Mouse (Mus musculus) adrenal gland, adult (tissue): ENCODE results near the gene Mc1r.

Experiments used
- DNase-seq, 2 experiments: peaks; one replicate each; pipeline ENCODE4 v3.0.0; 2022 to 2023; ENCODE audit warnings: low spot score in 1 of 2; ENCODE audit not compliant: inconsistent age in 2 of 2

The Mc1r gene

GRCm38 (mm10) chr8:123406786-123407185 is at the start of gene Mc1r:
Gene Mc1r, plus strand, starts transcription at chr8:123407107.
- DNase-seq = peak; percentile 69 to 87

- peak; percentile 66 to 92 for DNase-seq
Measured at GRCm38 (mm10) chr8:123361082-123361739, 45.7 kb upstream of the Mc1r start.

GRCm38 (mm10) chr8:123373403-123374238 is 33.3 kb upstream of the Mc1r start, which contains the start of gene Tcf25:
Gene Tcf25, plus strand, starts transcription at chr8:123373753.
- peak; percentile 97 to 98 for DNase-seq

GRCm38 (mm10) chr8:123374239-123374578 is 32.7 kb upstream of the Mc1r start:
- peak; percentile 95 to 98 for DNase-seq

GRCm38 (mm10) chr8:123375701-123376100 is 31.2 kb upstream of the Mc1r start:
- no peak for DNase-seq

GRCm38 (mm10) chr8:123376106-123376505 is 30.8 kb upstream of the Mc1r start:
- DNase-seq = no peak

- DNase-seq = no peak
Measured at GRCm38 (mm10) chr8:123381711-123382110, 25.2 kb upstream of the Mc1r start.

GRCm38 (mm10) chr8:123382516-123382915 is 24.4 kb upstream of the Mc1r start:
- DNase-seq = no peak

GRCm38 (mm10) chr8:123384883-123385540 is 21.9 kb upstream of the Mc1r start:
- peak; percentile 44 to 68 for DNase-seq

GRCm38 (mm10) chr8:123387041-123387440 is 19.9 kb upstream of the Mc1r start:
- DNase-seq = peak; percentile 62 to 76

- peak in 1 of 2 experiments; percentile 73 for DNase-seq
Measured at GRCm38 (mm10) chr8:123387801-123388200, 19.1 kb upstream of the Mc1r start.

GRCm38 (mm10) chr8:123389026-123389425 is 17.9 kb upstream of the Mc1r start:
- no peak for DNase-seq

GRCm38 (mm10) chr8:123398308-123398707 is 8.6 kb upstream of the Mc1r start:
- DNase-seq = no peak

GRCm38 (mm10) chr8:123401936-123402335 is 5.0 kb upstream of the Mc1r start:
- DNase-seq = no peak

- DNase-seq = no peak
Measured at GRCm38 (mm10) chr8:123402730-123403326, 4.1 kb upstream of the Mc1r start.

GRCm38 (mm10) chr8:123404521-123404920 is 2.4 kb upstream of the Mc1r start:
- no peak for DNase-seq

- DNase-seq = no peak
Measured at GRCm38 (mm10) chr8:123407612-123408011, 705 bp downstream of the Mc1r start.

GRCm38 (mm10) chr8:123408586-123409544 is 2.0 kb downstream of the Mc1r start:
- DNase-seq = peak; percentile 85

- peak; percentile 79 to 81 for DNase-seq
Measured at GRCm38 (mm10) chr8:123410049-123410587, 3.2 kb downstream of the Mc1r start.

GRCm38 (mm10) chr8:123410788-123411187 is 3.9 kb downstream of the Mc1r start:
- no peak for DNase-seq
